Mouse (Mus musculus) neural tube, embryonic 14.5 days (tissue): ENCODE data around the gene Thsd4. TPM values are rescaled to one million over a fixed set of nuclear protein-coding genes. Genes with fewer than 3 reads are reported as not detected.

Source experiments
- ATAC-seq: fragments of 200-750 bp; cut with Nextera tagmentation; 2 replicates; pipeline ENCODE4 v1.8.0; 2017; ENCODE audit warnings: low read depth, mild to moderate bottlenecking, moderate TSS enrichment, moderate library complexity
- H3K27ac ChIP-seq: fragments of 300-500 bp; sonication (generic); 2 replicates; pipeline ENCODE4 v1.5.1; 2014; ENCODE audit warnings: low read depth, mild to moderate bottlenecking, control low read depth, low read length, moderate library complexity, mixed read lengths
- H3K27me3 ChIP-seq: fragments of 300-500 bp; sonication (generic); 2 replicates; pipeline ENCODE4 v1.6.1; 2014; ENCODE audit warnings: low read length; ENCODE audit not compliant: control insufficient read depth, insufficient read depth
- H3K36me3 ChIP-seq: fragments of 300-500 bp; sonication (generic); 2 replicates; pipeline ENCODE4 v1.6.1; 2014; ENCODE audit warnings: low read length, mixed read lengths; ENCODE audit not compliant: control insufficient read depth, insufficient read depth
- H3K4me1 ChIP-seq: fragments of 300-500 bp; sonication (generic); 2 replicates; pipeline ENCODE4 v1.6.1; 2014; ENCODE audit warnings: low read length; ENCODE audit not compliant: control insufficient read depth, insufficient read depth
- H3K4me2 ChIP-seq: fragments of 300-500 bp; sonication (generic); 2 replicates; pipeline ENCODE4 v1.6.1; 2014; ENCODE audit warnings: mild to moderate bottlenecking, low read depth, low read length, control low read depth
- H3K4me3 ChIP-seq: fragments of 300-500 bp; sonication (generic); 2 replicates; pipeline ENCODE4 v1.5.1; 2014; ENCODE audit warnings: low read depth, low read length, control low read depth, mixed read lengths
- H3K9ac ChIP-seq: fragments of 300-500 bp; sonication (generic); replicated peaks from 2 replicates; pipeline ENCODE4 v1.6.1; 2014; ENCODE audit warnings: low read depth, mild to moderate bottlenecking, control low read depth, low read length, mixed read lengths
- H3K9me3 ChIP-seq: fragments of 300-500 bp; sonication (generic); 2 replicates; pipeline ENCODE4 v1.6.1; 2016; ENCODE audit warnings: low read length; ENCODE audit not compliant: control insufficient read depth
- WGBS: fragments of 180-500 bp; shearing (Covaris S2); extraction: QIAGEN DNeasy Blood & Tissue Kit; methylation state at CpG from one replicate; pipeline ENCODE4 v1.1.7; 2014; 5-methylcytosine and 5-hydroxymethylcytosine counted together
- polyA plus RNA-seq: library from polyadenylated mRNA; unstranded; fragments of >200 nt; fragmentation: Nextera tagmentation; extraction: Ambion mirVana; gene quantifications from 2 replicates; pipeline ENCODE4 v1.2.1, GENCODE M21; 2014

Thsd4 gene
- polyA plus RNA-seq, 1 experiment from 2014 or later, result 9.0 TPM

GRCm38 (mm10) chr9:60264586-60265325 lies 257.1 kb downstream of the Thsd4 start:
- ATAC-seq, result no peak
- Histone ChIP-seq H3K4me3 (no peak overlapping the region), H3K27me3 (no peaks in the 10 kb centered on the region), H3K4me1 (no peaks in the 10 kb centered on the region; the same call in 1 of the 2 replicates), H3K36me3 (no peaks in the 10 kb centered on the region), H3K9me3 (no peaks in the 10 kb centered on the region), H3K27ac (no peak overlapping the region), H3K9ac (no peak overlapping the region), H3K4me2 (no peak overlapping the region)
- 63% methylated on average over 10 of the region's 10 CpGs for WGBS

- no peak for ATAC-seq
- Histone ChIP-seq H3K4me3 (no peak overlapping the region), H3K27me3 (no peaks in the 10 kb centered on the region), H3K27ac (no peak overlapping the region), H3K9me3 (no peaks in the 10 kb centered on the region), H3K36me3 (no peaks in the 10 kb centered on the region), H3K9ac (no peak overlapping the region), H3K4me2 (no peak overlapping the region), H3K4me1 (no peaks in the 10 kb centered on the region; the same call in 1 of the 2 replicates)
- 85% methylated on average over 6 of the region's 6 CpGs for WGBS
These were observed 259.2 kb downstream of the Thsd4 start for GRCm38 (mm10) chr9:60262515-60263140.

GRCm38 (mm10) chr9:60259626-60260025 lies 262.2 kb downstream of the Thsd4 start:
- Histone ChIP-seq H3K27ac (no peak overlapping the region), H3K4me2 (no peak overlapping the region), H3K9me3 (no peaks in the 10 kb centered on the region), H3K9ac (no peak overlapping the region), H3K4me1 (no peaks in the 10 kb centered on the region), H3K4me3 (no peak overlapping the region), H3K36me3 (no peaks in the 10 kb centered on the region), H3K27me3 (no peaks in the 10 kb centered on the region)
- WGBS, result 80% methylated on average over 13 of the region's 13 CpGs
- ATAC-seq, result no peak

GRCm38 (mm10) chr9:60251765-60252164 lies 270.1 kb downstream of the Thsd4 start:
- Histone ChIP-seq H3K4me2 (no peak overlapping the region), H3K27ac (no peak overlapping the region), H3K9me3 (no peaks in the 10 kb centered on the region), H3K4me1 (no peaks in the 10 kb centered on the region), H3K36me3 (no peaks in the 10 kb centered on the region), H3K4me3 (no peak overlapping the region), H3K9ac (no peak overlapping the region), H3K27me3 (no peaks in the 10 kb centered on the region)
- 57% methylated on average over 3 of the region's 3 CpGs for WGBS
- no peak for ATAC-seq

- Histone ChIP-seq H3K4me3 (no peak overlapping the region), H3K4me1 (no peaks in the 10 kb centered on the region), H3K27me3 (no peaks in the 10 kb centered on the region), H3K9ac (no peak overlapping the region), H3K9me3 (no peaks in the 10 kb centered on the region), H3K27ac (no peak overlapping the region), H3K36me3 (no peaks in the 10 kb centered on the region), H3K4me2 (no peak overlapping the region)
- no peak for ATAC-seq
These were observed 271.4 kb downstream of the Thsd4 start for GRCm38 (mm10) chr9:60250403-60250802.

GRCm38 (mm10) chr9:60247998-60248397 lies 273.8 kb downstream of the Thsd4 start:
- no peaks in the 10 kb centered on the region for H3K9me3 ChIP-seq
- no peak overlapping the region for H3K4me2 ChIP-seq
- no peaks in the 10 kb centered on the region for H3K27me3 ChIP-seq
- no peak overlapping the region for H3K27ac ChIP-seq
- H3K36me3 ChIP-seq, result no peaks in the 10 kb centered on the region
- H3K9ac ChIP-seq, result no peak overlapping the region
- H3K4me1 ChIP-seq, result no peaks in the 10 kb centered on the region
- H3K4me3 ChIP-seq, result no peak overlapping the region
- 86% methylated on average over 3 of the region's 3 CpGs for whole genome bisulfite sequencing
- no peak for ATAC-seq

- no peaks in the 10 kb centered on the region for H3K27me3 ChIP-seq
- H3K4me2 ChIP-seq, result no peak overlapping the region
- WGBS, result 3% methylated on average over 5 of the region's 5 CpGs
- H3K27ac ChIP-seq, result no peak overlapping the region
- no peaks in the 10 kb centered on the region for H3K4me1 ChIP-seq
- no peaks in the 10 kb centered on the region for H3K36me3 ChIP-seq
- no peak overlapping the region for H3K4me3 ChIP-seq
- no peak for ATAC-seq
- no peaks in the 10 kb centered on the region for H3K9me3 ChIP-seq
- no peak overlapping the region for H3K9ac ChIP-seq
These were observed 276.9 kb downstream of the Thsd4 start for GRCm38 (mm10) chr9:60244943-60245342.

- WGBS, result 63% methylated on average over 6 of the region's 6 CpGs
- Histone ChIP-seq H3K4me2 (no peak overlapping the region), H3K36me3 (no peaks in the 10 kb centered on the region), H3K9ac (no peak overlapping the region), H3K27ac (no peak overlapping the region), H3K9me3 (no peaks in the 10 kb centered on the region), H3K4me1 (no peaks in the 10 kb centered on the region), H3K27me3 (no peaks in the 10 kb centered on the region), H3K4me3 (no peak overlapping the region)
- no peak for ATAC-seq
These were observed 278.3 kb downstream of the Thsd4 start for GRCm38 (mm10) chr9:60243503-60243902.

- H3K27ac ChIP-seq, result no peak overlapping the region
- no peaks in the 10 kb centered on the region for H3K4me1 ChIP-seq
- ATAC-seq, result no peak
- H3K9ac ChIP-seq, result no peak overlapping the region
- H3K9me3 ChIP-seq, result no peaks in the 10 kb centered on the region
- H3K4me2 ChIP-seq, result no peak overlapping the region
- no peak overlapping the region for H3K4me3 ChIP-seq
- WGBS, result 37% methylated on average over 4 of the region's 4 CpGs
- no peaks in the 10 kb centered on the region for H3K27me3 ChIP-seq
- no peaks in the 10 kb centered on the region for H3K36me3 ChIP-seq
These were observed 284.2 kb downstream of the Thsd4 start for GRCm38 (mm10) chr9:60237667-60238066.
